Comparison of ENCODE assay signal across 23 mouse cellular contexts in the genomic region with DNA sequence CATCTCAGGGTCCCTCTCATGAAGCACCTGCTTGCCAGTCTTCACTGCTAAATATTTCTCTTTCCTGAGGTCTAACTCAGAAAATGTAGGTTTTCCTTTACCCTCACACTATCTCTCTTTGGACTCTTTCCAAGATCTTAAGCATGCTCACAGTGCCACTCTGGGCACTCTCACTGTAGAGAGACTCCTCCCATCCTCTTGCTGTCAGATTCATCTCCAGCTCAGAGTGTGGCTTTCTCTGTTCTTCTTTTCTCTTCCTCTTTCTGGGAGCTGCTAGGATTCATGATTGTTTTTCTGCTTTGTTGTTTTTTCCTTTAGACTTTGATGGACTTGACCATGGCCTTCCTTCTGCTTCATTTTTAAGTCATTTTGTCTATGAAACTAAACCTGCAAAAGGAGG.
DNase-seq lines count a peak whose midpoint lies in the region; ATAC-seq and TF ChIP-seq lines count a peak whose summit lies in the region.
"Had no signal": no experiment of that assay in that cellular context is flagged by ENCODE, and none has a peak within 500 bp of the region (broad histone marks: within the 10 kb centered on the region; RNA-seq: fewer than 3 reads in every experiment).

No protein-coding gene starts in this region.

- no peaks in the 10 kb centered on the region for H3K27me3 ChIP-seq in MEL (ENCODE audit: control insufficient read depth in 1 of 2, insufficient read depth in 2 of 2, low read length in 2 of 2)
- no peaks in the 10 kb centered on the region for H3K27me3 ChIP-seq in hindbrain, embryonic 16.5 days (replicated peaks; ENCODE audit: control insufficient read depth, insufficient read depth, low read length)
- H3K27me3 ChIP-seq: forebrain, embryonic 13.5 days; hindbrain, embryonic 12.5 days; hindbrain, embryonic 15.5 days had no signal

- TF ChIP-seq POLR2A in MEL (IDR thresholded peaks at IDR 0.05; ENCODE audit: control insufficient read depth in 1 of 2, insufficient read depth in 1 of 2, low read depth in 1 of 2, low read length in 2 of 2, poor library complexity in 1 of 2) = no peak

- peak; percentile 48 for DNase-seq in MEL (ENCODE audit: low read depth, low spot score)
- no peak for DNase-seq in thymus, postnatal 10 days (ENCODE audit: low spot score in 2 of 2)
- DNase-seq in spleen, postnatal 10 days (ENCODE audit: low spot score in 2 of 2) = no peak
- DNase-seq: adrenal gland, postnatal 10 days; adrenal gland, postnatal 36 days; B cell, adult 2 months; cerebellum, adult 11-12 months; cerebellum, adult 8-10 months; cerebellum, postnatal 10 days; cerebellum, postnatal 36 days; gastrocnemius, postnatal 10 days; gastrocnemius, postnatal 36 days; heart, adult 11 months had no signal

- TF ChIP-seq EP300 in MEL (IDR thresholded peaks at IDR 0.05; ENCODE audit: low read depth in 1 of 2, low read length in 2 of 2) = no peak

- no peaks in the 10 kb centered on the region for H3K79me2 ChIP-seq in MEL (ENCODE audit: control insufficient read depth, insufficient read depth, low read length, poor library complexity)

- no peak overlapping the region for H3K4me2 ChIP-seq in hindbrain, embryonic 16.5 days (ENCODE audit: low read length)
- H3K4me2 ChIP-seq: forebrain, embryonic 13.5 days; heart, embryonic 11.5 days; hindbrain, embryonic 12.5 days; hindbrain, embryonic 15.5 days had no signal

- H3K4me1 ChIP-seq in MEL (ENCODE audit: control insufficient read depth in 1 of 2, insufficient read depth in 2 of 2, low read length in 2 of 2) = no peaks in the 10 kb centered on the region
- no peaks in the 10 kb centered on the region for H3K4me1 ChIP-seq in hindbrain, embryonic 16.5 days (ENCODE audit: control insufficient read depth, insufficient read depth, low read depth, low read length)
- H3K4me1 ChIP-seq: forebrain, embryonic 10.5 days; forebrain, embryonic 13.5 days; hindbrain, embryonic 12.5 days; hindbrain, embryonic 15.5 days had no signal

- no peaks in the 10 kb centered on the region for H3K9me3 ChIP-seq in MEL (replicated peaks; ENCODE audit: insufficient read depth, low read length)
- H3K9me3 ChIP-seq in hindbrain, embryonic 16.5 days (ENCODE audit: control insufficient read depth, low read length) = no peaks in the 10 kb centered on the region; the same call in 1 of the 2 replicates
- H3K9me3 ChIP-seq: hindbrain, embryonic 15.5 days had no signal

- peak; percentile 65 for ATAC-seq in common myeloid progenitor, adult 5-6 weeks (replicated peaks; ENCODE audit: low read depth, poor library complexity, severe bottlenecking)
- peak; percentile 72 for ATAC-seq in megakaryocyte progenitor cell, adult 5-6 weeks (replicated peaks; ENCODE audit: poor library complexity)
- no peak for ATAC-seq in hindbrain, embryonic 16.5 days
- ATAC-seq: forebrain, embryonic 13.5 days; forebrain, embryonic 16.5 days; intestine, embryonic 16.5 days had no signal

- H3K9ac ChIP-seq in MEL (ENCODE audit: control insufficient read depth, low read depth, low read length, poor library complexity, severe bottlenecking) = no peak overlapping the region
- no peak overlapping the region for H3K9ac ChIP-seq in hindbrain, embryonic 16.5 days (ENCODE audit: low read depth, low read length)
- H3K9ac ChIP-seq: forebrain, embryonic 13.5 days; hindbrain, embryonic 12.5 days; hindbrain, embryonic 15.5 days had no signal

- H3K36me3 ChIP-seq in MEL (ENCODE audit: control insufficient read depth in 1 of 2, insufficient read depth in 2 of 2, low read length in 2 of 2) = no peaks in the 10 kb centered on the region
- no peaks in the 10 kb centered on the region for H3K36me3 ChIP-seq in hindbrain, embryonic 16.5 days (ENCODE audit: control insufficient read depth, insufficient read depth, low read length)
- H3K36me3 ChIP-seq: forebrain, embryonic 10.5 days; hindbrain, embryonic 12.5 days; hindbrain, embryonic 15.5 days had no signal

- no peak overlapping the region for H3K27ac ChIP-seq in MEL (ENCODE audit: control insufficient read depth, low read depth, low read length)
- no peak overlapping the region for H3K27ac ChIP-seq in hindbrain, embryonic 16.5 days (ENCODE audit: low read depth, low read length)
- H3K27ac ChIP-seq: forebrain, embryonic 10.5 days; forebrain, embryonic 13.5 days; hindbrain, embryonic 12.5 days; hindbrain, embryonic 15.5 days had no signal

- TF ChIP-seq RAD21 in MEL (IDR thresholded peaks at IDR 0.05; ENCODE audit: low read depth, low read length) = no peak

- H3K4me3 ChIP-seq in MEL (ENCODE audit: control insufficient read depth in 1 of 2, insufficient read depth in 1 of 2, low read depth in 2 of 2, low read length in 2 of 2) = no peak overlapping the region
- H3K4me3 ChIP-seq in hindbrain, embryonic 16.5 days (ENCODE audit: low read length) = no peak overlapping the region
- H3K4me3 ChIP-seq: forebrain, embryonic 10.5 days; forebrain, embryonic 13.5 days; hindbrain, embryonic 12.5 days; hindbrain, embryonic 15.5 days had no signal

- no peak for TF ChIP-seq CTCF in MEL (IDR thresholded peaks at IDR 0.05 in 2 of 3, conservative IDR thresholded peaks at IDR 0.05 in 1 of 3; ENCODE audit: control insufficient read depth in 1 of 3, insufficient read depth in 1 of 3, low read depth in 2 of 3, low read length in 3 of 3, poor library complexity in 1 of 3, severe bottlenecking in 1 of 3)

TF ChIP-seq in MEL, 35 proteins besides CTCF, POLR2A, EP300 and RAD21:
- TF ChIP-seq ZKSCAN1 (IDR thresholded peaks at IDR 0.05; ENCODE audit: low read depth, low read length) (no peak), NELFE (IDR thresholded peaks at IDR 0.05; ENCODE audit: low read depth, low read length) (no peak), NRF1 (IDR thresholded peaks at IDR 0.05; ENCODE audit: insufficient read depth, low read depth, low read length, poor library complexity, severe bottlenecking) (no peak), KAT2A (conservative IDR thresholded peaks at IDR 0.05; ENCODE audit: low read depth, low read length) (no peak), CHD2 (IDR thresholded peaks at IDR 0.05; ENCODE audit: low read length) (no peak), USF1 (IDR thresholded peaks at IDR 0.05; ENCODE audit: low read depth, low read length) (no peak), CHD1 (IDR thresholded peaks at IDR 0.05; ENCODE audit: low read depth, low read length) (no peak), GATA1 (IDR thresholded peaks at IDR 0.05; ENCODE audit: low read depth, low read length) (no peak), MEF2A (IDR thresholded peaks at IDR 0.05; ENCODE audit: extremely low read depth, insufficient replicate concordance, low read depth, low read length, poor library complexity, severe bottlenecking) (no peak), MYB (IDR thresholded peaks at IDR 0.05; ENCODE audit: low read depth, low read length) (no peak), POLR2AphosphoS5 (IDR thresholded peaks at IDR 0.05; ENCODE audit: borderline replicate concordance, low read depth, low read length) (no peak), USF2 (IDR thresholded peaks at IDR 0.05; ENCODE audit: borderline replicate concordance in 1 of 2, insufficient read depth in 1 of 2, low read depth in 1 of 2, low read length in 2 of 2) (no peak), E2F4 (IDR thresholded peaks at IDR 0.05; ENCODE audit: borderline replicate concordance, low read depth, low read length) (no peak), ELF1 (IDR thresholded peaks at IDR 0.05; ENCODE audit: low read depth, low read length) (no peak), MAX (IDR thresholded peaks at IDR 0.05; ENCODE audit: low read length) (no peak)
